Mouse (Mus musculus): Measurements from ENCODE around the gene Fndc3b.

The Fndc3b gene

GRCm38 (mm10) chr3:27374396-27374795, 336.7 kb downstream of the Fndc3b start:
- no peak for DNase-seq

- no peak for DNase-seq
These were observed 339.1 kb downstream of the Fndc3b start for GRCm38 (mm10) chr3:27371725-27372650.

- DNase-seq: no peak
These were observed 339.9 kb downstream of the Fndc3b start, which contains the start of gene Ghsr for GRCm38 (mm10) chr3:27371276-27371621. Ghsr (plus strand) TSS chr3:27371351.

- DNase-seq: no peak
These were observed 340.4 kb downstream of the Fndc3b start for GRCm38 (mm10) chr3:27370582-27371275.

- DNase-seq: no peak
These were observed 341.0 kb downstream of the Fndc3b start for GRCm38 (mm10) chr3:27370125-27370524.
